Mouse (Mus musculus): Measurements from ENCODE around the gene Pgm5.
A peak's percentile ranks its signal among the peaks of the same experiment; 100 is the strongest.

The Pgm5 gene

DNA sequence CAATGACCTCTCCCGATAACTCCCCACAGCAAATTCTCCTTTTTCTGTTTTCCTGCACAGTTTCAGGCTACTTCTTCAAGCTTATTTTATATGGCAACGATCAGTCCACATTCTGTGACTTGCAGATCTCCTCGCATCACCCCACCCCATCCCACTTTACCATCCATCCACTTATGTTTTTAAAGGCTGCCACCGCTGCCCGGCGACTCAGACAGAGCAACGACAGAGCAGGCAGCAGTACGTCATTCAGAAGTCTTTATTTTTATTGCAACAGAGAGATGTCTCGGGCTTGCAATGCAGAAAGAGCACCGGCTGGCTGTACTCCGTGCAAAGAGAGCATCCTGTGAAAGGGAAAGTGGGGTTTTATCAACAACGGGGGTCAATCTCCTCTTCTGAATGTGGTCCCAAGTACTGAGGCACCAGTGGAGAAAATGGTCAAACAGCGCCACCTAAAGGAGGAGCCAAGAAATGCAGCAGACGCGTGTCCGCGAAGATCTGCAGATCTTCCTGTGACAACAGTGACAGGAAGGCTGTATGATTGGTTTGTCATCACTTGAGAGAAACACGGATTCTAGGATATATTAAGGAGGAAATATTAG is 9.5 kb upstream of the Pgm5 start:
- DNase-seq (ENCODE audit: low spot score in 2 of 2): peak; percentile 51 to 85

DNA sequence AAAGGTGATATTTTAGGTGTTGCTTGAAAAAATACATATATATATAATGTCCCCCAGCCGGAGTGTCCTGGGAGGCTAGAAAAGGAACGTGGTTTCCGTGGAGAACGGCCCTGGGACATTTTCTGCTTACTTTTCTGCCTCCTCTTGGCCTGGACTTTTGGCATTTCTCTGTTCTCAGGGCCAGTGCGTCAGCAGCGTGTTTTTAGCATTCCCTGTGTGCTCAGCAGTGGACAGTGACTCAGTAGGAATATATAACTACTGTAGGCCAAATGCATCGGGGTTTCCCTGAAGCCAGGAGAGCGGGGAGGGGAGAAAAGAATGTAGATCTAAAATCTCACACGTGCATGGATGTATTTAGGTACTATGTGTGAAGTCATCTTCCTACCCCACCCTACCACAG is 3.8 kb upstream of the Pgm5 start:
- DNase-seq (ENCODE audit: low spot score in 2 of 2): no peak

- DNase-seq (ENCODE audit: low spot score in 2 of 2): no peak
Measured at GRCm38 (mm10) chr19:24861276-24861611, 411 bp downstream of the Pgm5 start.

DNA sequence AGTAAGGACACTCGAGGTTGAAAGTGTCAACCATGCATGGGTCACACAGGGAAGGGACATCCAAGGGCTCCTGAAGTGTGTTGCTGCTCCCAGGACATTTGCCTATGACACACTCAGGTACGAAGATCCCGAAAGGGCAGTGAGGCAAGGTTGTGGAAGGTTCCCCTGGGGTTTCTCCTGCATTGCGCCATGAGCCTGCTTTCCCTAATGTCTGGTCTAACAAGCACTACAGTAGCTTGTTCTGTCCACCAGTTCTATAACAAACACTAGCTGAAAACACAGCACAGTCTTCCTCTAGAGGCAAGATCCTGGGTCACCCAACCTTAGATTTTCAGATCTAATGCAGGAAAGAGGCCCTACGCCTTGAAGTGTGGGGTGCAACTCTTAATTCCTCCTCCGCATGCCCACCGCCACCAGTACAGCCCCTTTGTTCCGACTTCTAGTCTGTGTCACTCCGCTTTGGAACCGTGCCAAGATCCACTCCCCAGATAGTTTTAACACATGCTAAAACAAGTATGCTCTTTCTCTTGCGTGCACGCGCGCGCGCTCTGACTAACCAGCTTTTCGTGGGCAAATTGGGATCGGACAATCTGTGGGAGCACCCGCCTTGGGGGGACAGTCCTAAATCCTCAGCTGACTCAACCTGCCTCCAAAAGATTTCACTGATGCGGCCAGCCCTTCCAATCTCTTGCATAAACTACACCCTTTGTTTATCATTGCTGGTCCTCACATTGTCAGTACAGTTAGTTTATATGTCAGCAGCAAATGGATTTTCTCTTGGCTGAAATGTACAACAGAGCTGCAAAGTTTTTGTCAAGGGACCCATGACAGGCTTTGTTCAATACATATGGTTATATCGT is 10.0 kb downstream of the Pgm5 start:
- DNase-seq (ENCODE audit: low spot score in 2 of 2): no peak

DNA sequence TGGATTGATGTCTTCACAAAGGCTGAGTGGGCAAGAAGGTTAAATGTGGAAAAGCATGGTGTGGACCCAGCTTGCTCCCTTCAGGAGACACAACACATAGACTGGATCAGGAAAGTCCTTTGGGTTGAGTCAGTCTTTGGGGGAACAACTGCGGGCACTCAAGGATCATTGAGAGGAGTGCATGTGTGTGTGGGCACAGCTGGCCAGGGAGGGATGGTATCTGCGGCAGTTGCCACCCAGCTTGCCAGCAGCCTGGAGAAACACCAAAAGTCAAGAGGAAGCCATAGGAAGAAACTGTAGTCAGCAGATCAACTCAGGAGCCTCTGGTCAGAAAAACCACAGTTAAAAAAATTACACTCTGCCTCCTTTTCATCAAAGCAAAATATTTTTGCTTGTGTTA is 12.8 kb downstream of the Pgm5 start:
- DNase-seq (ENCODE audit: low spot score in 2 of 2): no peak

GRCm38 (mm10) chr19:24848345-24848744 is 13.3 kb downstream of the Pgm5 start:
- DNase-seq (ENCODE audit: low spot score in 2 of 2): no peak

DNA sequence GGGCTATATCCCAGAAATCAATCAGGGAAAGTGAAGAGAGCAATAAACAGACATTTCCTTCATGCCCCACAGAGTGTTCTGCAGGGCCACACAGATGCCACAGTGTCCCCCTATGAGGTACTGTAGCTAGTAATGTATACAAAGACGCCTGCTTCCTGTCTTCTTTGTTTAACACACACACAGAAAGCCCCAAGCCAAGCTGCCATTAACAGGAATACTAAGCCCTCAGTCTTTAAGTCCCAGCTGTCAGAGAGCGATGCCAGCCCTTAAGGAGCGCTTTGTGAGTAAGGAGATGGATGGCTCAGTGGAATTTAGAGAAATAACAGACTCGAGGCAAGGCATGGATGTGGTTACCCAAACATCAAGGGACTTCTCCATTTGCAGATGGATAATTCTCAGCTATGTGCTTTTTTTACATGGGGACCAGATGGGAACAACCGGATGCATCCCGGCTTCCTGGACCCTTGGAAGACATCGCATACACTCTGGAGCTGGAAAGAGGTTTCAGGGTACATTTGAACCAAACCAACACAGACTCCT is 16.6 kb downstream of the Pgm5 start:
- DNase-seq (ENCODE audit: low spot score in 2 of 2): no peak

- no peak for DNase-seq (ENCODE audit: low spot score in 2 of 2)
Measured at GRCm38 (mm10) chr19:24842080-24842479, 19.6 kb downstream of the Pgm5 start.

DNA sequence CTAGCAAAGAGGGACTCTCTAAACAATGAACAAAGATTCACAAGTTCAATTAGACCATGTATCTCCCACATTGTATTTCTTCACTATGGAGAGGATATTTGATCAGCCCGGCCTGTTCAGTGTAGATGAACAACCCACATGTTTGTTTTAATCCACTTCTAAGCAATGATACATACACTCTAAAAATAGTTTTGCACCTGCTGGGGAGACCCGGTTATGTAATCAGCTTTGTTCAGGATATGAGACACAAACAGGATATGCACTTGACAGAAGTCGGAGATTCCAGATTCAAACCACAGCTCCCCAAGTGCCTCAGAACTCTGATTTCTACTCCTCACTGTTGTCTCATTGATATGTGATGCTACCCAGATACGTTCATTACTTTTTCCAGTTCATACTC is 37.1 kb downstream of the Pgm5 start:
- no peak for DNase-seq (ENCODE audit: low spot score in 2 of 2)

GRCm38 (mm10) chr19:24815661-24816221 is 45.9 kb downstream of the Pgm5 start:
- DNase-seq (ENCODE audit: low spot score in 2 of 2): no peak

DNA sequence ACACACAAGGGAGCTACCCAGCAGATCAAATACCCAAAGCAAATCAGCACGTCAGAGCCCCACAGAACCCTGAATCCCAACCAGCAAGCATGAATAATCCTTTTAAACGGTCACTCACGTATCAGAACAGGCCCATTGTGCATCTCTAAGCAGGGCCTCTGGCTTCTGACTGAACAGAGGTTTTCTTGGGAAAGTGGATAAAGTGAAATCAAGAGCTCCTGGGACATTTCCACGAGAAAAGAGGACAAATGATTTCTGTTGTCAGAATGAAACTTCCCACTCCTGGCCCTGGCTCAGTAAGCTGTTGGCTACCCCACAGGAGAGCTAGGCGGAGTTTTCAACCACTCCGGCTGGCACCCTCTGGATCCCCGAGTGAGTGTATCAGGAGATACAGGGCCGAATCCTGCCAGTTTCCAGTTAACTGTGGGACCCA is 48.8 kb downstream of the Pgm5 start:
- DNase-seq (ENCODE audit: low spot score in 2 of 2): no peak

DNA sequence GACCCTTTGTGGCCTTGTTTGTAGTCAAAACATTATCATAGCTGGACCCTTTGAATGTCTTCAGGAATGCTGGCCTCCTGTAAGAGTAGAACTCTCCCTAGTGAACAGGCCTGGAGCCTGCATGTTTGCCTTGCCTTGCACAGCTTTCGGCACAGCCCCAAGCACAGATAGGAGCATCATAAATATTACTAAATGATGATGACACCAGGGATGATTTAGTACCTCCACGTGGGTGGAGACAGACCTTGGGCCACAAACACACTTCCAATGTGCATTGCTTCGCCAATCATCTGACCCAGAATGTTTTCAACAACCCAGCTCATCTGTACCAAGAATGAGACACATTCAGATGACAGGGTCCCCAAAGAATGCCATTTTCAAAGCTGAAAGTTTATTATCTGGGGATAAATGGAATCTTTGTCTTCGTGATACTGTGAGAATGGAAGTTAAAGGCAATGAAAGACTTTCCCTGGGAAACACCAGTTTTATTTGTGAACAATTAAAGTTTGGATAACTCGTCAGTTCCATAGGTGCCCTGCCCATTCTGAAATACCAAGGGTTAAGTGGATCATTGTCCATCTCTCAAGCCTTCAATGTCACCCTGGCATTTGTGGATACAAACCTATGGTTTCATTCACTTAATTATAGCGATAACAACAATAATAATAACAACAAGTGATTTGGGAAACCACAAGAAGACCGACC is 49.4 kb downstream of the Pgm5 start:
- DNase-seq (ENCODE audit: low spot score in 2 of 2): no peak

DNA sequence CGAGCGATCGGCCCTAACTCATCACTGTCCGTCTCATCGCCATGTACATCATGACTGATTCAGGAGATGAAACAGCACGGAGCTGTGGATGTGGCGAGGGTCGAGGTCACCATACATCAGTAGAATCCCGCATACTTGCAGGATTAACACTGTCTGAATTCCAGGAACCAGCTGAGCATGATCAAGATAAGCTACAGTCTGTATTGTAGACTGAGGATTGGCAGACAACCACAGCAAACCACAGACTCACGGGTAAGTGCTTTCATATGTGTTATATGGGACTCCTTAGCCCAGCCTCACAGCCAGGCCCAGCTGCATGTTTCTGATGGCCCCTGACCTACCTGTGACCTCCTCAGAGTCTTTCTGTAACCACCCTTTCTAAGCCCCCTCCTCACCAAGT is 50.2 kb downstream of the Pgm5 start:
- DNase-seq (ENCODE audit: low spot score in 2 of 2): no peak

DNA sequence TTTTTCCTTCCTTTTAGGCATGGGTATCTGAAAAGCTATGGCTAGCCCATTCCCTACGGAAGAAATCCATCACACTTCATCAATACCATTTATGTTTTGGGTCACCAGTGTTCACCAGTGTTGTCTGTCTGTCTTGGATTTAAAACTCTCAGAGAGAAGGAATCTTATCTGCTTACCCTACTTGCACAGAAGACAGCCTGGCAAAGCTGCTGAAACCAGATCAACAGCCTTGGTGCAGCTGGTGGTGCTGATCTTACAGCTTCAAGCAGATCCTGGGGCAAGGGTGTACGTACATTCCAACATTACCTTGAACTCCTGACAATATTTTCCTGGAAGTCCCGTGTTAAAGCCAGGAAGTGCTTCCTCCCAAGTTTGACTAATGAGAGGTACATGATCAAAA is 55.6 kb downstream of the Pgm5 start:
- no peak for DNase-seq (ENCODE audit: low spot score in 2 of 2)

GRCm38 (mm10) chr19:24797606-24798005 is 64.0 kb downstream of the Pgm5 start:
- DNase-seq (ENCODE audit: low spot score in 2 of 2): no peak

- peak in 1 of 2 experiments; percentile 21 for DNase-seq (ENCODE audit: low spot score in 2 of 2)
Measured at GRCm38 (mm10) chr19:24794350-24794749, 67.3 kb downstream of the Pgm5 start.

DNA sequence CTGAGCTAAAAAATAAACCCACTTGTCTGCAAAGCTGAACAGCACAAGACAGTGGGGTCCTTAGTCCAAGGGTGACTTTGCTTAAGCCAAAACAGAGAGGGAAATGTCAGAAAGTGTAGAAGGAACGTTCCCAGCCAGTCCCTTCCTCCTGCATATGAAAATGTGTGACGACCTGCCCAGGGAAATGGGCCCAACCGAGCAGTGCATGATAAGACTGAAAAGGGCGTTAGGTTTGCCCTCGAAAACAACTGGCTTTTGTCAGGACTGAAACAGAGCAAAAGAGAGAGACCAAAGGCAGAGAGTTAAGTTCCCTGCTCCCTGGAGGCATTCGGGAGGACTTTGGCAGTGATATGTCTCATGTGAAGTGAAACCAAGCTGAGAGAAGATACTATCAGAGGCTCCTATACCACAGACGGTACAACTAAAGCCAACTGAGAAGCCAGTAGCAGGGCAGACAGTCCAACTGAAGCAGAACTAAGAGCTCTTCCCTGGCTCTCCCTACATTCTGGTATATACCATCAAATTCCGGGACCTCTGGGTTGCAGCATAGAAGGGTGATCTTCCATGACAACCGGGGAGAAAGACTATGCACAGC is 68.0 kb downstream of the Pgm5 start:
- no peak for DNase-seq (ENCODE audit: low spot score in 2 of 2)

DNA sequence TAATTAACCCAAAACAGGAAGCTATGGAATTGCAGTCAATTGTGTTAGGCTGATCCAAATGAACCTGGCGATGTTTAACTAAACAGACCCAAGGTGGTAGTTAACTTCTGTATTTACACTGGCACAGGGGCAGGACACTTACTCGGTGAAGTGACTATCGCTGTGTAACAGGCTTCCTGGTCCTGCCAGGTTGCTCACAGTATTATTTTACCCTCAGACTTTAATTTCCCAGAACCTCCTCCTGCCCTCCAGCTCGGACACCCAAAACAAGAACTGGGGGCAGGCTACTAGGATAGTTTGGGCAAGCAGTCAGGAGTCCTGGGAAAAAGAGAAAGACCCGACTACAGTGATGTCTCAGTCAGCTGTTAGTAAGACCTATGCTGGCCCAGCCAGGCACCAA is 68.8 kb downstream of the Pgm5 start:
- DNase-seq (ENCODE audit: low spot score in 2 of 2): no peak

DNA sequence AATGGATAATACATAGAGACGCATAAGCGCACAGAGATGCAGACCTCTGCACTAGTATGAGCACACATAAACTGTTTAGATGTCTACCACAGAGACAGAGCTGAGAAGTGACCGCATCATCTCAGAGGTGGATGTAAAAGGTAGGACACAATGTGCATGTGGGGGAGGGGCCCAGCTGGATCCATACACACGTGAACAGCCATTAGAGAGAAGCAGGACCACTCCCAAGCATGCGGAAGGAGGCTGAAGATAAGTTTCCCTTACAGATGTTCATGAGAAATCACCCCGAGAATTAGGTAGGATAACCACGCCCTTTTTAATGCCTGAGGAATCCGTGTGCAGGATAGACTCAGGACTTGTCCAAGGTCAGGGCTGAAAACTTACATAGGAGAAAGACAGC is 75.8 kb downstream of the Pgm5 start:
- no peak for DNase-seq (ENCODE audit: low spot score in 2 of 2)

DNA sequence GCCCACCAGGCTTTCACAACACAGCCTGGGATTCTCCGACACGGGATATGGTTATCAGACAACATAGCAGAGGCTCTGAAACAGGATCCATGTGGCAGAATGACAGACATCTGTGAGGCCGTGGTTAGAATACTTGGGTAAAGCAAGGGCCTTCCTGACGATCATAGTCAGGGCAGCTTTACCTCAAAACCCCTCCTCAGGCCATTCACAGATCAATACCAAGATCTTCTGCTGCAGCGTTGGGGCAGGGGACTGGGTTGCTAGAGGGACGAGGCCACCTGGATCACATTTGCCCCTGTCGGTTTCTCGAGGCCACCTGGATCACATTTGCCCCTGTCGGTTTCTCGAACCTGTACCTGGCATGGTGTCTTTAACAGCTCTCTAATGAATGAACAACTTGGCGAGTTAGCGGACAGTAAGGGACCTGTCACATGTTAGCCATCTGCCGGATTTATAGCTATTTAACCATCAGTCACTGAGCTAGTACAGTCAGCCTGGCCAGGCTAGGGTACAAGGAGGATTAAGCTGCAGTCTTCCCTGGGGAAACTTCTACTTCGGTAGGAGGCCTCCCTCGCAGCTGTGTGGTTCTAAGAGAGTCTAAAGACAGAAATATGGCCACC is 76.5 kb downstream of the Pgm5 start:
- DNase-seq (ENCODE audit: low spot score in 2 of 2): no peak

DNA sequence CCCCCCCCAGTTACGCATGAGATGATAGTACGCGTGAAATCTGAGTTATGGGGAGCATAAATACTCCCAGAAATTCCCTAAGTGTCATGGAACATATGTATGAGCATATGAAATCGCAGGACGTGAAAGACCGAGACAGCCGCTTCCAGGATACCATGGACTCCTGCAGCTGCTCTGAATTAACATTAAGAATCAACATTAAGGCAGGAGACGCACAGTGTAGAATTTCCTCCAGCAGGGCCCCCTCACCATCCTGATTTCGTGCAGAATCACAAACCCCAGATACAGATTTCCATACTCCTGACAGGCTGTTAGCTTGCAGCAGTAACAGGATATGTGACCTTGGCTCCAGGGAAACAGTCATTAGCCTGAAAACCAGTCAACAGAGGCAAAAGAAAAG is 77.9 kb downstream of the Pgm5 start:
- no peak for DNase-seq (ENCODE audit: low spot score in 2 of 2)

- DNase-seq (ENCODE audit: low spot score in 2 of 2): no peak
Measured at GRCm38 (mm10) chr19:24779996-24780395, 81.7 kb downstream of the Pgm5 start.

All from spleen, postnatal 4 days (tissue).